Mouse (Mus musculus) limb, embryonic 11.5 days (tissue): Measurements from ENCODE around the gene Rabl6. TPM values are rescaled to one million over a fixed set of nuclear protein-coding genes. Genes with fewer than 3 reads are reported as not detected.

Source experiments
- ATAC-seq: fragments of 200-750 bp; cut with Nextera tagmentation; 2 replicates; pipeline ENCODE4 v1.8.0; 2017; ENCODE audit warnings: low read depth; ENCODE audit not compliant: insufficient number of reproducible peaks, low FRiP score, low TSS enrichment
- DNase-seq: peaks from one replicate; pipeline ENCODE4 v3.0.0-alpha.2; 2015; ENCODE audit warnings: low spot score
- H3K27ac ChIP-seq: fragments of 300-500 bp; sonication (generic); replicated peaks from 2 replicates; pipeline ENCODE4 v1.5.1; 2014; ENCODE audit warnings: low read depth, mild to moderate bottlenecking, low read length
- H3K27me3 ChIP-seq: fragments of 300-500 bp; sonication (generic); 2 replicates; pipeline ENCODE4 v1.6.1; 2014; ENCODE audit warnings: mild to moderate bottlenecking, low read length, mixed read lengths; ENCODE audit not compliant: control insufficient read depth, insufficient read depth
- H3K36me3 ChIP-seq: fragments of 300-500 bp; sonication (generic); 2 replicates; pipeline ENCODE4 v1.6.1; 2014; ENCODE audit warnings: mild to moderate bottlenecking, low read length, moderate library complexity, mixed read lengths; ENCODE audit not compliant: control insufficient read depth, insufficient read depth
- H3K4me1 ChIP-seq: fragments of 300-500 bp; sonication (generic); 2 replicates; pipeline ENCODE4 v1.6.1; 2014; ENCODE audit warnings: low read length, mixed read lengths; ENCODE audit not compliant: control insufficient read depth, insufficient read depth
- H3K4me2 ChIP-seq: fragments of 300-500 bp; sonication (generic); 2 replicates; pipeline ENCODE4 v1.6.1; 2014; ENCODE audit warnings: low read depth, mild to moderate bottlenecking, moderate library complexity; ENCODE audit not compliant: severe bottlenecking
- H3K4me3 ChIP-seq: fragments of 300-500 bp; sonication (generic); 2 replicates; pipeline ENCODE4 v1.5.1; 2014; ENCODE audit warnings: low read depth, low read length
- H3K9ac ChIP-seq: fragments of 300-500 bp; sonication (generic); 2 replicates; pipeline ENCODE4 v1.6.1; 2014; ENCODE audit warnings: mild to moderate bottlenecking, low read length
- H3K9me3 ChIP-seq: fragments of 300-500 bp; sonication (generic); 2 replicates; pipeline ENCODE4 v1.6.1; 2016; ENCODE audit warnings: low read length; ENCODE audit not compliant: control insufficient read depth
- WGBS: fragments of 180-500 bp; shearing (Covaris S2); extraction: QIAGEN DNeasy Blood & Tissue Kit; methylation state at CpG from one replicate; pipeline ENCODE4 v1.1.7; 2014; 5-methylcytosine and 5-hydroxymethylcytosine counted together
- polyA plus RNA-seq: library from polyadenylated mRNA; unstranded; fragments of >200 nt; fragmentation: Nextera tagmentation; extraction: Ambion mirVana; gene quantifications from 2 replicates; pipeline ENCODE4 v1.2.1, GENCODE M21; 2014

Gene Rabl6
- polyA plus RNA-seq, 1 experiment from 2014 or later = 59.3 TPM

- Histone ChIP-seq H3K27me3 (peaks cover 49% of the 10 kb centered on the region), H3K4me1 (peaks cover 30% of the 10 kb centered on the region), H3K36me3 (no peaks in the 10 kb centered on the region), H3K27ac (no peak overlapping the region), H3K4me3 (peak overlapping the region; percentile 44; the same call in 1 of the 2 replicates), H3K4me2 (peak overlapping the region; percentile 76; the same call in 1 of the 2 replicates), H3K9ac (no peak overlapping the region), H3K9me3 (no peaks in the 10 kb centered on the region)
- 75% methylated on average over 16 of the region's 16 CpGs for WGBS
- DNase-seq (peak; percentile 20), ATAC-seq (no peak)
These were observed 32.1 kb downstream of the Rabl6 start for GRCm38 (mm10) chr2:25576028-25576850.

- Histone ChIP-seq H3K36me3 (no peaks in the 10 kb centered on the region), H3K27me3 (peaks cover 45% of the 10 kb centered on the region), H3K27ac (peak overlapping the region; percentile 17; the same call in 1 of the 2 replicates), H3K4me3 (peak overlapping the region; percentile 44), H3K9ac (peak overlapping the region; percentile 71), H3K9me3 (no peaks in the 10 kb centered on the region), H3K4me2 (peak overlapping the region; percentile 76), H3K4me1 (peaks cover 28% of the 10 kb centered on the region)
- no peak for ATAC-seq
- 15% methylated on average over 21 of the region's 21 CpGs for WGBS
- peak; percentile 64 for DNase-seq
These were observed 32.8 kb downstream of the Rabl6 start for GRCm38 (mm10) chr2:25575432-25576027.

- Histone ChIP-seq H3K36me3 (no peaks in the 10 kb centered on the region), H3K4me3 (peak within 1 kb of the TSS; percentile 44), H3K27ac (peak within 1 kb of the TSS; percentile 17; the same call in 1 of the 2 replicates), H3K9me3 (no peaks in the 10 kb centered on the region), H3K9ac (peak within 1 kb of the TSS; percentile 71), H3K4me2 (peak within 1 kb of the TSS; percentile 76), H3K27me3 (peaks cover 38% of the 10 kb centered on the region), H3K4me1 (peaks cover 27% of the 10 kb centered on the region)
- under 1% methylated on average over 41 of the region's 45 CpGs for WGBS
- ATAC-seq (peak; percentile 94), DNase-seq (peak; percentile 97)
These were observed 33.5 kb downstream of the Rabl6 start, which contains the start of the genes Mamdc4 and Phpt1 for GRCm38 (mm10) chr2:25574579-25575431. TSS of gene Mamdc4 (minus strand) at chr2:25574845. TSS of gene Phpt1 (minus strand) at chr2:25575224.

GRCm38 (mm10) chr2:25574136-25574535, 34.2 kb downstream of the Rabl6 start:
- DNase-seq = no peak
- H3K27me3 ChIP-seq = peaks cover 31% of the 10 kb centered on the region
- peak overlapping the region; percentile 56 for H3K9ac ChIP-seq
- WGBS = 18% methylated on average over 11 of the region's 11 CpGs
- H3K4me2 ChIP-seq = peak overlapping the region; percentile 76
- no peak for ATAC-seq
- H3K36me3 ChIP-seq = no peaks in the 10 kb centered on the region
- H3K27ac ChIP-seq = peak overlapping the region; percentile 9; the same call in 1 of the 2 replicates
- H3K4me1 ChIP-seq = peaks cover 22% of the 10 kb centered on the region
- no peaks in the 10 kb centered on the region for H3K9me3 ChIP-seq
- peak overlapping the region; percentile 44 for H3K4me3 ChIP-seq

- no peak overlapping the region for H3K4me2 ChIP-seq
- no peak overlapping the region for H3K27ac ChIP-seq
- H3K9me3 ChIP-seq = no peaks in the 10 kb centered on the region
- ATAC-seq (no peak), DNase-seq (no peak)
- H3K4me1 ChIP-seq = peaks cover 18% of the 10 kb centered on the region
- no peak overlapping the region for H3K4me3 ChIP-seq
- no peak overlapping the region for H3K9ac ChIP-seq
- 94% methylated on average over 2 of the region's 2 CpGs for WGBS
- H3K36me3 ChIP-seq = peaks cover 2% of the 10 kb centered on the region; the same call in 1 of the 2 replicates
- H3K27me3 ChIP-seq = peaks cover 20% of the 10 kb centered on the region
These were observed 35.3 kb downstream of the Rabl6 start for GRCm38 (mm10) chr2:25573068-25573467.

- 86% methylated on average over 4 of the region's 4 CpGs for WGBS
- Histone ChIP-seq H3K9ac (no peak overlapping the region), H3K9me3 (no peaks in the 10 kb centered on the region), H3K27ac (no peak overlapping the region), H3K36me3 (peaks cover 2% of the 10 kb centered on the region; the same call in 1 of the 2 replicates), H3K27me3 (peaks cover 2% of the 10 kb centered on the region), H3K4me3 (no peak overlapping the region), H3K4me2 (no peak overlapping the region), H3K4me1 (peaks cover 6% of the 10 kb centered on the region)
- no peak for DNase-seq
- no peak for ATAC-seq
These were observed 37.1 kb downstream of the Rabl6 start for GRCm38 (mm10) chr2:25571221-25571620.

- H3K4me2 ChIP-seq = no peak overlapping the region
- WGBS = 90% methylated on average over 3 of the region's 3 CpGs
- no peak overlapping the region for H3K9ac ChIP-seq
- no peak overlapping the region for H3K27ac ChIP-seq
- ATAC-seq (no peak), DNase-seq (no peak)
- H3K9me3 ChIP-seq = no peaks in the 10 kb centered on the region
- no peak overlapping the region for H3K4me3 ChIP-seq
- H3K36me3 ChIP-seq = peaks cover 5% of the 10 kb centered on the region; the same call in 1 of the 2 replicates
- no peaks in the 10 kb centered on the region for H3K4me1 ChIP-seq
- H3K27me3 ChIP-seq = no peaks in the 10 kb centered on the region
These were observed 39.0 kb downstream of the Rabl6 start for GRCm38 (mm10) chr2:25569323-25569722.
